Mouse (Mus musculus) hindbrain, postnatal 0 days (tissue): ENCODE results near the gene Cradd. TPM values are rescaled to one million over a fixed set of nuclear protein-coding genes. Genes with fewer than 3 reads are reported as not detected.

Experiments used
- ATAC-seq: fragments of 200-750 bp; cut with Nextera tagmentation; 2 replicates; pipeline ENCODE4 v1.8.0; 2017; ENCODE audit warnings: mild to moderate bottlenecking, moderate TSS enrichment, moderate library complexity
- DNase-seq: peaks from one replicate; pipeline ENCODE4 v3.0.0-alpha.2; 2015; ENCODE audit warnings: low spot score
- H3K27ac ChIP-seq: fragments of 300-500 bp; sonication (generic); 2 replicates; pipeline ENCODE4 v1.5.1; 2014; ENCODE audit warnings: mild to moderate bottlenecking
- H3K27me3 ChIP-seq: fragments of 300-500 bp; sonication (generic); 2 replicates; pipeline ENCODE4 v1.6.1; 2014; ENCODE audit warnings: low read length, mixed read lengths; ENCODE audit not compliant: insufficient read depth
- H3K36me3 ChIP-seq: fragments of 300-500 bp; sonication (generic); 2 replicates; pipeline ENCODE4 v1.6.1; 2014; ENCODE audit warnings: low read length, mixed read lengths; ENCODE audit not compliant: insufficient read depth
- H3K4me1 ChIP-seq: fragments of 300-500 bp; sonication (generic); 2 replicates; pipeline ENCODE4 v1.6.1; 2014; ENCODE audit warnings: antibody characterized with exemption, low read length, mixed read lengths; ENCODE audit not compliant: insufficient read depth
- H3K4me2 ChIP-seq: fragments of 300-500 bp; sonication (generic); 2 replicates; pipeline ENCODE4 v1.6.1; 2014; ENCODE audit warnings: low read depth, mild to moderate bottlenecking, low read length, moderate library complexity, mixed read lengths
- H3K4me3 ChIP-seq: fragments of 300-500 bp; sonication (generic); 2 replicates; pipeline ENCODE4 v1.5.1; 2014; ENCODE audit warnings: low read length
- H3K9ac ChIP-seq: fragments of 300-500 bp; sonication (generic); replicated peaks from 2 replicates; pipeline ENCODE4 v1.6.1; 2014; ENCODE audit warnings: mild to moderate bottlenecking, low read length, moderate library complexity, mixed read lengths
- H3K9me3 ChIP-seq: fragments of 300-500 bp; sonication (generic); 2 replicates; pipeline ENCODE4 v1.6.1; 2016; ENCODE audit warnings: low read length, mixed read lengths
- CTCF ChIP-seq: IDR thresholded peaks from 2 replicates; pipeline ENCODE4 v1.5.1; 2016; ENCODE audit warnings: antibody characterized with exemption, control low read depth, low read depth
- WGBS: fragments of 180-500 bp; shearing (Covaris S2); extraction: QIAGEN DNeasy Blood & Tissue Kit; methylation state at CpG from one replicate; pipeline ENCODE4 v1.1.7; 2014; 5-methylcytosine and 5-hydroxymethylcytosine counted together
- polyA plus RNA-seq: library from polyadenylated mRNA; unstranded; fragments of >200 nt; fragmentation: Nextera tagmentation; extraction: Ambion mirVana; gene quantifications from 2 replicates; pipeline ENCODE4 v1.2.1, GENCODE M21; 2015
- total RNA-seq: library from RNA; depleted of rRNA; stranded (reverse); fragments of >200 nt; gene quantifications from 2 replicates; pipeline ENCODE4 v1.2.3, GENCODE M21; 2014

The Cradd gene
- total and polyA plus RNA-seq, 2 experiments from 2014 or later: 8.9 to 15.5 TPM

DNA sequence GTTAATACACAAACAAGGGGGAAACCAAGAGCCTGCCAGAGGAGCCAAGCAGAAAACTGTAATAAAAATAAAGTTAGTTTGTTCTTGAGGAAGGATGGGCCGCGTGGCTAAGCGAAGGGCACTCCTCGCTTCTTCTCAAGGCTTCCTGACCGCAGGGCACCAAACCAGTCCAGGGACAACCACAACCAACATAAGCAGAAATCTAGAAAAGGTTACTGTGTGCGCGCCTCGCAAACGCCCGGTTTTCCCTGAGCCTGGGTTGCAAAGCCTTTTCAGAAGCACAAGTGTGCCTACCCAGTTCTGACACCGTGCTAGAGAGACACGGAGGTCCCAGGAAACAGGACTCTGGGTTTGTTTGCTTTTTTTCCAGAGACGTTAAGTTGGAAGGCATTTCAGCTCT lies 4.9 kb downstream of the Cradd start:
- 93% methylated on average over 13 of the region's 13 CpGs for WGBS
- H3K4me2 ChIP-seq: no peak overlapping the region
- DNase-seq (no peak), ATAC-seq (no peak)
- H3K4me1 ChIP-seq: peaks cover 12% of the 10 kb centered on the region
- no peaks in the 10 kb centered on the region for H3K27me3 ChIP-seq
- H3K9ac ChIP-seq: no peak overlapping the region
- no peak overlapping the region for H3K27ac ChIP-seq
- no peak for TF ChIP-seq CTCF
- H3K9me3 ChIP-seq: no peaks in the 10 kb centered on the region
- no peak overlapping the region for H3K4me3 ChIP-seq
- H3K36me3 ChIP-seq: no peaks in the 10 kb centered on the region

DNA sequence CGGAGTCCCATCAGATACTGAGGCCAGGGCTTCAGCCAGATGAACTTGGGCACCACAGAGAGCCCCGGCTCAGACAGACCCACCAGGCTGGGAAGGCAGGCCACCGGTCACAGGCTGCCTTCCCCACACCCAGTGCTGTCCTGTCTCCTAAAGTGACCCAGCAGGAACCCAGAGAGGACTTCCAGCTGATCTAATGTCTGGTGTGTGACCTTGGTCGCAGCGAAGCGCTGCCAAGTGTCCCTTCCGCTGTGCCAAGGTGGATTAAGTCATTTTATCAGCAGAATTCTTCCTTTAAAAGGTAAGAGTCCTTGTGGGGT lies 5.6 kb downstream of the Cradd start:
- Histone ChIP-seq H3K4me1 (peaks cover 12% of the 10 kb centered on the region), H3K9ac (no peak overlapping the region), H3K4me2 (no peak overlapping the region), H3K36me3 (no peaks in the 10 kb centered on the region), H3K9me3 (no peaks in the 10 kb centered on the region), H3K27ac (no peak overlapping the region), H3K4me3 (no peak overlapping the region), H3K27me3 (no peaks in the 10 kb centered on the region)
- ATAC-seq (no peak), DNase-seq (no peak)
- TF ChIP-seq CTCF: no peak
- WGBS: 84% methylated on average over 7 of the region's 7 CpGs

DNA sequence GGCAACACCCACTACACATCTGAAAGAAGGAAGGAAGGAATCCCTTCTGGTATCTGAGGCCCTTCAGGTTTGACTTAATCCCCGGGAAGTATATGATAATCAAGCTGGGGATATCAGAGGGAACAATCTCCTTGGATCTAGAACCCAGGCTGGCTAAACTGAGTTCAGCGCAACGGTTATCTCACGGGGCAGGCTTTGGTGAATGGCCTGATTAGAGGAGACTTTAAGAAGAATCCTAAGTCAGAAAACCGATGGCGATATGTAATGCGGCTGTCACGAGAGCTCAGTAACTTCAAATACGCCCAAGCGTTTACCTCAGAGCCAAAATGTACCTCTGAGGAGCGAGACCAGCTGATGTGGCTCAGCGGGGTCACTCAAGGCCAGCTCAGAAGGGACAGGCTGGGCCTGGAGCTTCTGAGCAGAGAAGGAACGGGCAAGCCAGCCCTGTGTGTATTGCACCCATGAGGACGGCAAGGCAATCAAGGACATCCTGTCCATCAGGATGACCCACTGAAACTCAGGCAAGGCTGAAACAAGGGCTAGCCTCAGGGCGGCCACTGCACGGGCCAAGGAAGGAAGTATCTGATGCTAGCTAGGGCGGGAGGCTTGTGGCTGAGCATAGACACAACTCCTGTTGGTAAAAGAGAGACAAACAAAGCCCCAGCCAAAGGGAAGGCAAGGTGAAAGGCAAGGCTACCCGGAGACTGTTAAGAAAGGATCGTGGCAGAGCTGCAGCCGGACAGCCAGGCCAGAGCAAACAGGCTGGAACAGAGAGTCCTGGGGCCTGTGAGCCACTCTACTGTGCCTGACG lies 6.1 kb downstream of the Cradd start:
- no peak for ATAC-seq

DNA sequence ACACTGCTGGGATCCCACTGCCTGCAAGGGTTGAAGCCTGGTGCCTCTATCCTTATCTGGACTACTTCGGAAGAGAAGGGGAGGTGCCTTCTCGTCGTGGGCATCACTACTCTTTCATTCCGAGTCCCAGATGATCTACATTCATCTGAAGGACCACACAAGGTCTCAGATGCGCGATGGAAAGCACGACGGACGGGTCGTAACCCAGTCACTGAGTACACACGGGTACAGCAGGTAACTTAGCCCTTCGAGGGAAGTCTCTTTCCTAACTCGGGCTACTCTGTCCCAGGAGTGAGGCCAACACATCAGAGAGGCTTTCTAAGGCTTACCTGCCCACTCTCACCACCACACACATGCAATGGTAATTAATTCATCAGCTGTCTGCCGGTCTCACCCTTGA lies 6.8 kb downstream of the Cradd start:
- Histone ChIP-seq H3K9ac (no peak overlapping the region), H3K4me1 (peaks cover 3% of the 10 kb centered on the region; the same call in 1 of the 2 replicates), H3K36me3 (no peaks in the 10 kb centered on the region), H3K27me3 (no peaks in the 10 kb centered on the region), H3K27ac (no peak overlapping the region), H3K4me2 (no peak overlapping the region), H3K9me3 (no peaks in the 10 kb centered on the region), H3K4me3 (no peak overlapping the region)
- WGBS: 83% methylated on average over 14 of the region's 14 CpGs
- DNase-seq (no peak), ATAC-seq (no peak)
- no peak for TF ChIP-seq CTCF

More for the DNA sequence above, 6.1 kb downstream of the Cradd start:
- H3K9ac ChIP-seq: no peak overlapping the region
- peaks cover 10% of the 10 kb centered on the region for H3K4me1 ChIP-seq
- no peak for TF ChIP-seq CTCF
- no peak overlapping the region for H3K4me3 ChIP-seq
- no peaks in the 10 kb centered on the region for H3K27me3 ChIP-seq
- no peak overlapping the region for H3K4me2 ChIP-seq
- no peaks in the 10 kb centered on the region for H3K9me3 ChIP-seq
- DNase-seq: no peak
- no peaks in the 10 kb centered on the region for H3K36me3 ChIP-seq
- WGBS: 87% methylated on average over 21 of the region's 21 CpGs
- no peak overlapping the region for H3K27ac ChIP-seq

GRCm38 (mm10) chr10:95316675-95317074 lies 7.3 kb downstream of the Cradd start:
- Histone ChIP-seq H3K4me3 (no peak overlapping the region), H3K9me3 (no peaks in the 10 kb centered on the region), H3K4me2 (no peak overlapping the region), H3K36me3 (no peaks in the 10 kb centered on the region), H3K9ac (no peak overlapping the region), H3K27ac (no peak overlapping the region), H3K27me3 (no peaks in the 10 kb centered on the region), H3K4me1 (no peaks in the 10 kb centered on the region)
- WGBS: 82% methylated on average over 9 of the region's 9 CpGs
- no peak for ATAC-seq
- DNase-seq: no peak
- no peak for TF ChIP-seq CTCF

GRCm38 (mm10) chr10:95315801-95316474 lies 8.0 kb downstream of the Cradd start:
- no peak overlapping the region for H3K4me2 ChIP-seq
- TF ChIP-seq CTCF: no peak
- WGBS: 49% methylated on average over 19 of the region's 19 CpGs
- no peak for ATAC-seq
- H3K9me3 ChIP-seq: no peaks in the 10 kb centered on the region
- no peak overlapping the region for H3K4me3 ChIP-seq
- no peak overlapping the region for H3K9ac ChIP-seq
- no peak for DNase-seq
- no peaks in the 10 kb centered on the region for H3K36me3 ChIP-seq
- no peaks in the 10 kb centered on the region for H3K27me3 ChIP-seq
- no peak overlapping the region for H3K27ac ChIP-seq
- no peaks in the 10 kb centered on the region; the same call in 1 of the 2 replicates for H3K4me1 ChIP-seq

GRCm38 (mm10) chr10:95315321-95315720 lies 8.6 kb downstream of the Cradd start:
- Histone ChIP-seq H3K4me2 (no peak overlapping the region), H3K27ac (no peak overlapping the region), H3K27me3 (no peaks in the 10 kb centered on the region), H3K4me1 (no peaks in the 10 kb centered on the region; the same call in 1 of the 2 replicates), H3K36me3 (no peaks in the 10 kb centered on the region), H3K9ac (no peak overlapping the region), H3K9me3 (no peaks in the 10 kb centered on the region), H3K4me3 (no peak overlapping the region)
- WGBS: 93% methylated on average over 11 of the region's 11 CpGs
- TF ChIP-seq CTCF: no peak
- DNase-seq (no peak), ATAC-seq (no peak)
